ENCODE assay signal across 21 mouse cellular contexts in the genomic region with DNA sequence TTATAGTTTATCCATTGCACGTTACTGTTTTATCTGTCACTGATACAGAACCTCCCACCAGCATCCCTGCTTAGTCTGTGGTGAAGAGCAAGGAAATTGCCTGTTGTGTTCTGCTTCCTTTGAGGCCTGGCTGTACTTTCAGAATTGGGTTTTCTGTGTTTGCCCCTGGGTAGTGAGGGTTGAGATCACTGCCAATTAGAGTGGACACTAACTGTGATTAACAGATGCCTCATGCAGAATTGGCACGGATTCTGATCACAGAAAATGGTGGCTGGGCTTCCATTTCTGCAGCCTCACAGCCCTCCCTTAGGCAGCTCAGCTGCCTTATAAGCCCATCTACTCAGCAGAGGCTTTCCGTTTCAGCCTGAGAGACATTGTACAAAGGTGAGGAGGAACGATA. TPM values are rescaled to one million over a fixed set of nuclear protein-coding genes. Genes with fewer than 3 reads are reported as not detected.
DNase-seq lines count a peak whose midpoint lies in the region; ATAC-seq and TF ChIP-seq lines count a peak whose summit lies in the region.
"Had no signal": no experiment of that assay in that cellular context is flagged by ENCODE, and none has a peak within 500 bp of the region (broad histone marks: within the 10 kb centered on the region; RNA-seq: fewer than 3 reads in every experiment).

No protein-coding gene starts in this region.

- H3K4me1 ChIP-seq in lung, embryonic 15.5 days: peaks cover 22% of the 10 kb centered on the region
- peaks cover 6% of the 10 kb centered on the region for H3K4me1 ChIP-seq in lung, adult 2 months (ENCODE audit: control insufficient read depth, insufficient read depth, low read length)
- H3K4me1 ChIP-seq: hindbrain, embryonic 15.5 days; limb, embryonic 13.5 days had no signal

- 48% methylated on average over 4 of the region's 4 CpGs for WGBS in lung, embryonic 15.5 days
- 55% methylated on average over 4 of the region's 4 CpGs for WGBS in lung, adult 2 months

- TF ChIP-seq CTCF in lung, adult 2 months (IDR thresholded peaks at IDR 0.05; ENCODE audit: insufficient read depth, low read length): no peak
- no peak for TF ChIP-seq CTCF in brain, embryonic 14.5 days (IDR thresholded peaks at IDR 0.05; ENCODE audit: borderline replicate concordance, extremely low read depth, insufficient read depth, insufficient read length)

- no peak overlapping the region for H3K4me2 ChIP-seq in lung, embryonic 15.5 days
- H3K4me2 ChIP-seq: heart, embryonic 15.5 days; hindbrain, embryonic 15.5 days; limb, embryonic 13.5 days; neural tube, embryonic 15.5 days had no signal

- no peak for ATAC-seq in lung, embryonic 15.5 days (ENCODE audit: borderline replicate concordance, extremely low read depth, low FRiP score, low TSS enrichment)
- ATAC-seq: liver, postnatal 0 days had no signal

- peak; percentile 6 for DNase-seq in adrenal gland, postnatal 14 days
- DNase-seq in adrenal gland, postnatal 25 days: no peak
- DNase-seq in lung, adult 2 months: no peak
- DNase-seq in brain, embryonic 14.5 days (ENCODE audit: low read depth): peak; percentile 76
- peak; percentile 83 to 93 for DNase-seq in cerebellum, postnatal 14 days
- no peak for DNase-seq in ovary, postnatal 36 days (ENCODE audit: low spot score)
- no peak for DNase-seq in gastrocnemius, adult 18-20 months (ENCODE audit: low spot score)
- DNase-seq: kidney, adult 2 months; kidney, postnatal 36 days; layer of hippocampus, postnatal 36 days; liver, postnatal 0 days; thymus, postnatal 36 days had no signal

- peak overlapping the region; percentile 46 for H3K27ac ChIP-seq in lung, embryonic 15.5 days
- H3K27ac ChIP-seq: heart, embryonic 15.5 days; hindbrain, embryonic 15.5 days; limb, embryonic 13.5 days; neural tube, embryonic 15.5 days; stomach, postnatal 0 days had no signal

- no peak overlapping the region for H3K9ac ChIP-seq in lung, embryonic 15.5 days
- H3K9ac ChIP-seq: heart, embryonic 15.5 days; hindbrain, embryonic 15.5 days; limb, embryonic 13.5 days; liver, postnatal 0 days; neural tube, embryonic 15.5 days had no signal

- no peak for TF ChIP-seq POLR2A in lung, adult 2 months (IDR thresholded peaks at IDR 0.05; ENCODE audit: borderline replicate concordance, extremely low read depth, low read depth, low read length)
- no peak for TF ChIP-seq POLR2A in brain, embryonic 14.5 days (IDR thresholded peaks at IDR 0.05; ENCODE audit: borderline replicate concordance, extremely low read depth, insufficient read depth, insufficient read length, poor library complexity, severe bottlenecking)

- H3K9me3 ChIP-seq in lung, embryonic 15.5 days: no peaks in the 10 kb centered on the region
- H3K9me3 ChIP-seq: heart, embryonic 15.5 days; hindbrain, embryonic 15.5 days; limb, embryonic 13.5 days; neural tube, embryonic 15.5 days had no signal

- no peaks in the 10 kb centered on the region for H3K36me3 ChIP-seq in lung, embryonic 15.5 days
- H3K36me3 ChIP-seq: heart, embryonic 15.5 days; hindbrain, embryonic 15.5 days; limb, embryonic 13.5 days; neural tube, embryonic 15.5 days had no signal

- no peak overlapping the region for H3K4me3 ChIP-seq in lung, embryonic 15.5 days
- no peak overlapping the region for H3K4me3 ChIP-seq in lung, adult 2 months (replicated peaks; ENCODE audit: extremely low read depth, low read depth, low read length)
- H3K4me3 ChIP-seq: heart, embryonic 15.5 days; hindbrain, embryonic 15.5 days; limb, embryonic 13.5 days; neural tube, embryonic 15.5 days had no signal

- H3K27me3 ChIP-seq in lung, embryonic 15.5 days: no peaks in the 10 kb centered on the region
- H3K27me3 ChIP-seq: heart, embryonic 15.5 days; hindbrain, embryonic 15.5 days; limb, embryonic 13.5 days; neural tube, embryonic 15.5 days had no signal

RNA-seq across cellular contexts. Expression of gene Nobox, which starts 24.1 kb away (rescaled TPM):
- total RNA-seq in adrenal gland, postnatal 14 days (2021): not detected in 2 replicates
- total RNA-seq in adrenal gland, postnatal 25 days (2021): not detected in 2 replicates
- 0.20 TPM in 1 of 2 replicates, not detected in the other for polyA plus RNA-seq in lung, embryonic 15.5 days (2015; fragmentation: Nextera tagmentation; extraction: Ambion mirVana)
- polyA plus RNA-seq in lung, adult 2 months (2012; rRNA removed): 0.11 and 0.13 TPM in 2 replicates
- not detected in 2 replicates for polyA plus RNA-seq in brain, embryonic 14.5 days (2012; rRNA removed)
- not detected for total RNA-seq in gastrocnemius, adult 18-20 months (2021)
- total RNA-seq: layer of hippocampus, postnatal 36 days had no signal
- polyA plus RNA-seq: embryonic facial prominence, embryonic 14.5 days; gonadal fat pad, adult 2 months; heart, embryonic 15.5 days; hindbrain, embryonic 15.5 days; limb, embryonic 13.5 days; liver, postnatal 0 days; neural tube, embryonic 15.5 days; spleen, adult 2 months; stomach, postnatal 0 days had no signal

Comparison
In these comparisons a context has a peak if more than half of its experiments do, and no peak if none do; other contexts are left out.
1. DNase-seq: peak in adrenal gland, postnatal 14 days (single experiment), brain, embryonic 14.5 days (single experiment) and cerebellum, postnatal 14 days (2 of 2); none in adrenal gland, postnatal 25 days (single experiment), lung, adult 2 months (single experiment), ovary, postnatal 36 days (single experiment) and gastrocnemius, adult 18-20 months (single experiment).